ENCODE assay signal across 16 mouse cellular contexts in genomic region chr4:104522324-104522723, GRCm38 (mm10).
A peak's percentile ranks its signal among the peaks of the same experiment; 100 is the strongest.
DNase-seq lines count a peak whose midpoint lies in the region; ATAC-seq and TF ChIP-seq lines count a peak whose summit lies in the region.
"Had no signal": no experiment of that assay in that cellular context is flagged by ENCODE, and none has a peak within 500 bp of the region (broad histone marks: within the 10 kb centered on the region; RNA-seq: fewer than 3 reads in every experiment).

No protein-coding gene starts in this region.

- no peak overlapping the region for H3K4me2 ChIP-seq in intestine, embryonic 14.5 days (ENCODE audit: low read length)
- no peak overlapping the region for H3K4me2 ChIP-seq in lung, embryonic 14.5 days
- H3K4me2 ChIP-seq in stomach, embryonic 16.5 days (ENCODE audit: low read depth, low read length) = no peak overlapping the region
- no peak overlapping the region for H3K4me2 ChIP-seq in midbrain, embryonic 11.5 days
- H3K4me2 ChIP-seq: embryonic facial prominence, embryonic 12.5 days; forebrain, embryonic 15.5 days; heart, embryonic 12.5 days; limb, embryonic 15.5 days; neural tube, embryonic 12.5 days had no signal

- no peak overlapping the region for H3K9ac ChIP-seq in intestine, embryonic 14.5 days (ENCODE audit: low read length)
- H3K9ac ChIP-seq in lung, embryonic 14.5 days = no peak overlapping the region
- H3K9ac ChIP-seq in stomach, embryonic 16.5 days (ENCODE audit: low read length) = no peak overlapping the region
- H3K9ac ChIP-seq in midbrain, embryonic 11.5 days (ENCODE audit: low read length) = no peak overlapping the region
- H3K9ac ChIP-seq: embryonic facial prominence, embryonic 12.5 days; forebrain, embryonic 15.5 days; heart, embryonic 12.5 days; limb, embryonic 15.5 days; neural tube, embryonic 12.5 days had no signal

- ATAC-seq in intestine, embryonic 14.5 days (replicated peaks; ENCODE audit: low FRiP score, low TSS enrichment, low read depth) = peak; percentile 76; the same call in 1 of the 2 replicates
- ATAC-seq in lung, embryonic 14.5 days (ENCODE audit: insufficient read depth) = no peak
- ATAC-seq in stomach, embryonic 16.5 days (ENCODE audit: insufficient read depth, low FRiP score) = peak; percentile 44; the same call in 1 of the 2 replicates
- no peak for ATAC-seq in midbrain, embryonic 11.5 days (ENCODE audit: low FRiP score)
- ATAC-seq: forebrain, embryonic 15.5 days had no signal

- no peaks in the 10 kb centered on the region for H3K27me3 ChIP-seq in intestine, embryonic 14.5 days (replicated peaks; ENCODE audit: control insufficient read depth, insufficient read depth, low read length)
- H3K27me3 ChIP-seq in lung, embryonic 14.5 days (ENCODE audit: insufficient read depth, low read length) = no peaks in the 10 kb centered on the region
- no peaks in the 10 kb centered on the region for H3K27me3 ChIP-seq in stomach, embryonic 16.5 days (ENCODE audit: control insufficient read depth, insufficient read depth, low read length)
- H3K27me3 ChIP-seq in midbrain, embryonic 11.5 days (ENCODE audit: control insufficient read depth, insufficient read depth, low read length) = no peaks in the 10 kb centered on the region
- H3K27me3 ChIP-seq: embryonic facial prominence, embryonic 12.5 days; forebrain, embryonic 15.5 days; limb, embryonic 15.5 days; megakaryocyte, embryonic 14.5 days; neural tube, embryonic 12.5 days had no signal

- peak; percentile 14 to 15 for DNase-seq in kidney, postnatal 4 days
- DNase-seq in kidney, postnatal 36 days = no peak
- DNase-seq in intestine, embryonic 14.5 days (ENCODE audit: low spot score) = peak; percentile 58
- peak; percentile 52 for DNase-seq in lung, embryonic 14.5 days
- no peak for DNase-seq in midbrain, embryonic 11.5 days (ENCODE audit: low spot score, missing footprints)
- no peak for DNase-seq in left cerebral cortex, postnatal 4 days
- DNase-seq: adrenal gland, adult 2 months; right cerebral cortex, postnatal 14 days; thymus, postnatal 36 days had no signal

- no peaks in the 10 kb centered on the region; the same call in 1 of the 2 replicates for H3K4me1 ChIP-seq in intestine, embryonic 14.5 days (replicated peaks; ENCODE audit: control insufficient read depth, insufficient read depth, low read length)
- H3K4me1 ChIP-seq in lung, embryonic 14.5 days (ENCODE audit: insufficient read depth) = no peaks in the 10 kb centered on the region
- H3K4me1 ChIP-seq in stomach, embryonic 16.5 days (ENCODE audit: control insufficient read depth, insufficient read depth, low read length) = peaks cover 4% of the 10 kb centered on the region; the same call in 1 of the 2 replicates
- H3K4me1 ChIP-seq in midbrain, embryonic 11.5 days (ENCODE audit: control insufficient read depth, insufficient read depth, low read length) = no peaks in the 10 kb centered on the region
- H3K4me1 ChIP-seq: embryonic facial prominence, embryonic 12.5 days; heart, embryonic 12.5 days; limb, embryonic 15.5 days; megakaryocyte, embryonic 14.5 days; neural tube, embryonic 12.5 days had no signal

- no peak for TF ChIP-seq CTCF in lung, embryonic 14.5 days (IDR thresholded peaks at IDR 0.05; ENCODE audit: low read depth)

- no peak overlapping the region for H3K4me3 ChIP-seq in intestine, embryonic 14.5 days (ENCODE audit: low read depth, low read length)
- H3K4me3 ChIP-seq in lung, embryonic 14.5 days (ENCODE audit: low read depth, low read length) = no peak overlapping the region
- no peak overlapping the region for H3K4me3 ChIP-seq in stomach, embryonic 16.5 days (replicated peaks; ENCODE audit: low read length)
- H3K4me3 ChIP-seq in midbrain, embryonic 11.5 days (ENCODE audit: low read depth, low read length) = no peak overlapping the region
- H3K4me3 ChIP-seq: embryonic facial prominence, embryonic 12.5 days; forebrain, embryonic 15.5 days; heart, embryonic 12.5 days; limb, embryonic 15.5 days; megakaryocyte, embryonic 14.5 days; neural tube, embryonic 12.5 days had no signal

- 37% methylated on average over 8 of the region's 8 CpGs for WGBS in intestine, embryonic 14.5 days
- 36% methylated on average over 8 of the region's 8 CpGs for WGBS in lung, embryonic 14.5 days
- 37% methylated on average over 8 of the region's 8 CpGs for WGBS in stomach, embryonic 16.5 days
- WGBS in midbrain, embryonic 11.5 days = 71% methylated on average over 8 of the region's 8 CpGs

- H3K9me3 ChIP-seq in intestine, embryonic 14.5 days (ENCODE audit: control insufficient read depth, low read length) = no peaks in the 10 kb centered on the region
- H3K9me3 ChIP-seq in lung, embryonic 14.5 days (ENCODE audit: low read depth, low read length) = no peaks in the 10 kb centered on the region
- no peaks in the 10 kb centered on the region for H3K9me3 ChIP-seq in stomach, embryonic 16.5 days (replicated peaks; ENCODE audit: control insufficient read depth, low read length)
- no peaks in the 10 kb centered on the region for H3K9me3 ChIP-seq in midbrain, embryonic 11.5 days (ENCODE audit: control insufficient read depth, low read length)
- H3K9me3 ChIP-seq: embryonic facial prominence, embryonic 12.5 days; forebrain, embryonic 15.5 days; heart, embryonic 12.5 days; limb, embryonic 15.5 days; neural tube, embryonic 12.5 days had no signal

- no peaks in the 10 kb centered on the region for H3K36me3 ChIP-seq in intestine, embryonic 14.5 days (ENCODE audit: control insufficient read depth, insufficient read depth, low read length)
- H3K36me3 ChIP-seq in lung, embryonic 14.5 days (ENCODE audit: insufficient read depth) = no peaks in the 10 kb centered on the region
- no peaks in the 10 kb centered on the region for H3K36me3 ChIP-seq in stomach, embryonic 16.5 days (ENCODE audit: control insufficient read depth, insufficient read depth, low read length)
- no peaks in the 10 kb centered on the region for H3K36me3 ChIP-seq in midbrain, embryonic 11.5 days (ENCODE audit: control insufficient read depth, insufficient read depth, low read length)
- H3K36me3 ChIP-seq: embryonic facial prominence, embryonic 12.5 days; forebrain, embryonic 15.5 days; heart, embryonic 12.5 days; limb, embryonic 15.5 days; neural tube, embryonic 12.5 days had no signal

- no peak overlapping the region for H3K27ac ChIP-seq in intestine, embryonic 14.5 days (ENCODE audit: low read depth)
- H3K27ac ChIP-seq in lung, embryonic 14.5 days (ENCODE audit: low read depth) = no peak overlapping the region
- no peak overlapping the region for H3K27ac ChIP-seq in stomach, embryonic 16.5 days (ENCODE audit: low read length)
- H3K27ac ChIP-seq in midbrain, embryonic 11.5 days (ENCODE audit: low read depth, low read length) = no peak overlapping the region
- H3K27ac ChIP-seq: embryonic facial prominence, embryonic 12.5 days; forebrain, embryonic 15.5 days; limb, embryonic 15.5 days; neural tube, embryonic 12.5 days had no signal

- intact Hi-C loops in left cerebral cortex, postnatal 4 days (cut with DNase I) = no loop called here

Comparison
In these comparisons a context has a peak if more than half of its experiments do, and no peak if none do; other contexts are left out.
1. DNase-seq: peak in kidney, postnatal 4 days (2 of 2), intestine, embryonic 14.5 days (single experiment) and lung, embryonic 14.5 days (single experiment); none in kidney, postnatal 36 days (0 of 2), midbrain, embryonic 11.5 days (single experiment) and left cerebral cortex, postnatal 4 days (single experiment).
2. ATAC-seq: peak in intestine, embryonic 14.5 days (single experiment) and stomach, embryonic 16.5 days (single experiment); none in lung, embryonic 14.5 days (single experiment) and midbrain, embryonic 11.5 days (single experiment).